Mouse (Mus musculus) midbrain, embryonic 13.5 days (tissue): ENCODE measurements around the gene Apbb2. TPM values are rescaled to one million over a fixed set of nuclear protein-coding genes. Genes with fewer than 3 reads are reported as not detected.

Experiments
- ATAC-seq: fragments of 200-750 bp; cut with Nextera tagmentation; 2 replicates; pipeline ENCODE4 v1.8.0; 2017; ENCODE audit warnings: mild to moderate bottlenecking, moderate TSS enrichment, moderate library complexity
- H3K27ac ChIP-seq: fragments of 300-500 bp; sonication (generic); 2 replicates; pipeline ENCODE4 v1.5.1; 2015; ENCODE audit warnings: inconsistent platforms, mild to moderate bottlenecking, moderate library complexity
- H3K27me3 ChIP-seq: fragments of 300-500 bp; sonication (generic); 2 replicates; pipeline ENCODE4 v1.6.1; 2015; ENCODE audit warnings: mild to moderate bottlenecking, inconsistent platforms
- H3K36me3 ChIP-seq: fragments of 300-500 bp; sonication (generic); 2 replicates; pipeline ENCODE4 v1.6.1; 2015; ENCODE audit warnings: mild to moderate bottlenecking, inconsistent platforms
- H3K4me1 ChIP-seq: fragments of 300-500 bp; sonication (generic); replicated peaks from 2 replicates; pipeline ENCODE4 v1.6.1; 2015; ENCODE audit warnings: inconsistent platforms
- H3K4me2 ChIP-seq: fragments of 300-500 bp; sonication (generic); replicated peaks from 2 replicates; pipeline ENCODE4 v1.6.1; 2015; ENCODE audit warnings: moderate library complexity, mild to moderate bottlenecking, inconsistent platforms
- H3K4me3 ChIP-seq: fragments of 300-500 bp; sonication (generic); replicated peaks from 2 replicates; pipeline ENCODE4 v1.5.1; 2015; ENCODE audit warnings: mild to moderate bottlenecking, inconsistent platforms
- H3K9ac ChIP-seq: fragments of 300-500 bp; sonication (generic); replicated peaks from 2 replicates; pipeline ENCODE4 v1.6.1; 2015; ENCODE audit warnings: mild to moderate bottlenecking, inconsistent platforms
- H3K9me3 ChIP-seq: fragments of 300-500 bp; sonication (generic); 2 replicates; pipeline ENCODE4 v1.6.1; 2016; ENCODE audit warnings: mild to moderate bottlenecking, inconsistent platforms
- WGBS: fragments of 180-500 bp; shearing (Covaris S2); methylation state at CpG from one replicate; pipeline ENCODE4 v1.1.7; 2015; 5-methylcytosine and 5-hydroxymethylcytosine counted together
- polyA plus RNA-seq: library from polyadenylated mRNA; unstranded; fragments of >200 nt; fragmentation: Nextera tagmentation; extraction: Ambion mirVana; gene quantifications from 2 replicates; pipeline ENCODE4 v1.2.1, GENCODE M21; 2015

Gene Apbb2
- polyA plus RNA-seq, 1 experiment from 2014 or later = 93.4 TPM

DNA sequence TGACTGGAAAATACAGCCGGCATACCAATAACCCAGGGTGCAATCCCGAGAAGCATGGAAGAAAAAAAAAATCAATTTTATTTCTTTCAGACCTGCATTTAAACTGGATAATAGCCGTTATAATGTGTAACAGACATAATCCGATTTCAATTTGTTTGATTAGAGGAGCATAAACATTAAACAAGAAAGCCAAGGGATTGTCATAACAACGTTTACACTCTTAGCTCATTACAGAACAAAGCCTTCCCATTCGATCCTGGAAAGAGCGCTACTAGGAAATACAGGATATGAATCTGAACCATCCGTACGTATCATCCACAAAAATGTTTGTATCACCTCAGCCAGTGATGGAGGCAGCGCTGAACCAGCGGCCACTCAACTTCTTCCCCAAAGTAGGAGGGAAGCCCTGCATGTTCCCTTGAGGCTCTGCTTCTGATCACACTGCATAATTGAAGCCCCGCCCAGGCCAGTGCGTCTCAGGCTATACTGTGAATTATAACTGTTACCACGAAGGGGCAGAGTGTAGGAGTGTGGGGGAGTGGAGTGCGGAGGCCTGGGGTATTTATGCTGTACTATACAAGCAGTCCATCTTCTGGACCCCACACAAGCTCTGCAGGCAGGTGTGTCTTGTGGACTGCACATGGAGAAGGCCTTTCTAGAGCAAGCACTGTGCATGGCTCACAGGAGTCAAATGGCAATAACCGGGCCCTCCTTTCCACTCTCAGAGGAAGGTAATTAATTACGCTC is 278.1 kb downstream of the Apbb2 start:
- peaks cover 60% of the 10 kb centered on the region for H3K4me1 ChIP-seq
- H3K27me3 ChIP-seq = 0 out of 2 replicates have a peak, but pooled peaks cover 5% of the 10 kb centered on the region
- H3K4me3 ChIP-seq = no peak overlapping the region
- WGBS = 61% methylated on average over 17 of the region's 17 CpGs
- ATAC-seq = peak; percentile 19; the same call in 1 of the 2 replicates
- H3K4me2 ChIP-seq = no peak overlapping the region
- H3K9ac ChIP-seq = no peak overlapping the region
- no peaks in the 10 kb centered on the region for H3K36me3 ChIP-seq
- H3K27ac ChIP-seq = peak overlapping the region; percentile 67
- H3K9me3 ChIP-seq = no peaks in the 10 kb centered on the region

DNA sequence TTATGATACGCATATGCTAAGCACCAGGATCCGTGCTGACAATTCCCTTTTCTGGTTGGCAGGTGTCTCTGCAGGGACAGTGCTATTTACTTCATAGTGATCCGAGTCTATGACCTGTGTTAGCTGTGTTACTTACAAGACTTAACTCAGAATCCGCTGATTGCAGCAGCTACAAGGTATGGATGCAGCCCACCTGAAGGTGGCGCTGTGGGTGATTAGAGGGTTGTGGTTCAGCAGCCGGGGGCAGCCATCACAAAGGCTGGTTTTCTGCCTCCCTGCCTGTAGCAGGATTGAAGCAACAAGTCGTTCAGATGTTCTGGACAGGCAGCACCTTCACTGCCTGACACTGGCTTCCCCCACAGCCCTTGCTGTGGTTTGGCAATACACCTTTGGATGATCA is 280.0 kb downstream of the Apbb2 start:
- H3K4me1 ChIP-seq = peaks cover 66% of the 10 kb centered on the region

DNA sequence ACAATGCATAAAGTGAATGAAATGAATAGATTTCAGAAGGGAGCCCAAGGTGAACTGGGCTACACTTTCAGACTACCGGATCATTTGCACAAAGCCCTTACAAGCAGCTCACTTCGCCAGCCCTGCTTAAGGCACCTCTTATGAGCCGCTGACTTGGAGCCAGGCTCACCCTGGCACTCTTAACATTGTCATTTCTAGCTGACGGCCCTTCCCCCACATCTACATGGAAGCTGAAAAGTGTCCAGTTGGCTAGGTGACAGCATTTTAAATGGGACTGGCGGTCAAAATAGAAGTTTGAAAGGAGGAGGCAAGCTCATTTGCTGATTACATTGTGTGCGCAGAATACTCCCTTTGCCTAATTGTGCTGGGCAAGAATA is 280.6 kb downstream of the Apbb2 start:
- H3K36me3 ChIP-seq = no peaks in the 10 kb centered on the region
- 14% methylated on average over 6 of the region's 6 CpGs for WGBS
- peak overlapping the region; percentile 51 for H3K4me3 ChIP-seq
- peak overlapping the region; percentile 74 for H3K4me2 ChIP-seq
- H3K27me3 ChIP-seq = 0 out of 2 replicates have a peak, but pooled peaks cover 5% of the 10 kb centered on the region
- ATAC-seq = peak; percentile 58
- H3K9me3 ChIP-seq = no peaks in the 10 kb centered on the region
- peaks cover 66% of the 10 kb centered on the region for H3K4me1 ChIP-seq
- peak overlapping the region; percentile 69 for H3K9ac ChIP-seq
- peak overlapping the region; percentile 68 for H3K27ac ChIP-seq

More for the DNA sequence above, 280.0 kb downstream of the Apbb2 start:
- ATAC-seq = no peak
- Histone ChIP-seq H3K9me3 (no peaks in the 10 kb centered on the region), H3K36me3 (no peaks in the 10 kb centered on the region), H3K4me2 (no peak overlapping the region), H3K27me3 (0 out of 2 replicates have a peak, but pooled peaks cover 5% of the 10 kb centered on the region), H3K9ac (no peak overlapping the region), H3K27ac (0 out of 2 replicates have a peak overlapping the region, but pooled peaks have one; percentile 9), H3K4me3 (no peak overlapping the region)
- WGBS = 26% methylated on average over 7 of the region's 7 CpGs

DNA sequence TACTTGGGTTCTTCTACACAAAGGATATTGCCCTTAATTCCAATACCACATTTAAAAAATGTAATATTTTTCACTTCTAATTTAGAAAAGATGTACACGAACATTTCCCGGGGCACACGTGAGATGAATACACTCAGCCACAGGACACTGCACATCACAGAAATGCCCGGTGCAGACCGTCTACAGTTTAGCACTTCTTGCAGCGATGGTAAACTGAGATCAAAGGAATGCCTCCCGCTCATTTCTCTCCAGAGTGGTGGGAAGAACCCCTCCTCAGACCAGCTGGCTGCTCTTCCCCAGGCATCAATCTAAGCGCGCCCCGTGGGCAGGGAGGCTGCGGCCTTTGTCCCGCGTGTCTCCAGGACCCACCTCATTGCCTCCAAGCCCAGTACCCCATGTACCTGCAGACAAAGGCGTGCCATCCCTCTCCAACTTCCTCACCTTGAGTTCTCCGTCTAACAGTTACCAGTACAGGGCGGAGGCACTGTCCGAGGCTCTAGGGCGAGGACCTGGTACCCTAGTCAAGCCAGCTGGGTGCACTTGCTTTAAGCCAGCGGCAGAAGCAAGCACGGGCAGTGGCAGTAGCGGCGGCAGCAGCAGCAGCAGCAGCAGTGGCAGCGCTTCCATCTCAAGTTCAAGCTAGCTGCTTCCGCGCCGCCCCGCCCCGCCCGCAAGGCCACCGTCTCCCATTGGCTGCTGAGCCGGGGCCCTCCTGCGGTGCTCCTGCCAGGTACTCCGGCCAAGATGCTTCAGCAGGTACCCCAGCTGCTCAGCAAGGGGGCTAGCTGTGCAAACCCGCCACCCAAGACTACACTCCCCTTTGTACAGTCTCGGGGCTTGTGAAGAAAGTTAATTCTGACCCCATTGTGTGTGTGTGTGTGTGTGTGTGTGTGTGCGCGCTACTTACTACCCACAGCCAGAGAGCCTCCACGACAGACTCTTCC is 281.3 kb downstream of the Apbb2 start:
- peak overlapping the region; percentile 74 for H3K4me2 ChIP-seq
- H3K9me3 ChIP-seq = no peaks in the 10 kb centered on the region
- peak; percentile 82 for ATAC-seq
- H3K27me3 ChIP-seq = 0 out of 2 replicates have a peak, but pooled peaks cover 5% of the 10 kb centered on the region
- peak overlapping the region; percentile 68 for H3K27ac ChIP-seq
- no peaks in the 10 kb centered on the region for H3K36me3 ChIP-seq
- peaks cover 65% of the 10 kb centered on the region for H3K4me1 ChIP-seq
- H3K4me3 ChIP-seq = peak overlapping the region; percentile 51
- 3% methylated on average over 38 of the region's 38 CpGs for WGBS
- H3K9ac ChIP-seq = peak overlapping the region; percentile 69

DNA sequence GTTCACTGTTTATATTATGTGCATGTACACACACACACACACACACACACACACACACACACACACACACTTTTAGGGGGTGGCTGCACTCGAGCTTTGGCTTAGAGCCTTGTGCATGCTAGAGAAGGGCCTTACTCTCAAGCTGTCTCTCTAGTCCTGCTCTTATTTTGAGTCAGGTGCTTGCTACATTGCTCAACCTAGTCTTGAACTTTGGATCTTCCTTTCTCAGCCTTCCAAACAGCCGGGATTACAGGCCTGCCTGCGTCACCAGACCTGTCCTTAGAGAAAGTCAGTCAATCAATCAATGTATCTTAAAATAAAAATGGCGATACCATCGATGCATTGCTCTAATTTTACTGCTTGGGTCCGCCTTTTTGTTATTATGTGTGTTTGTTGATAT is 287.8 kb downstream of the Apbb2 start:
- H3K4me1 ChIP-seq = peaks cover 37% of the 10 kb centered on the region
- ATAC-seq = no peak
- no peaks in the 10 kb centered on the region for H3K9me3 ChIP-seq
- no peak overlapping the region for H3K9ac ChIP-seq
- H3K4me2 ChIP-seq = no peak overlapping the region
- H3K27ac ChIP-seq = no peak overlapping the region
- peaks cover 6% of the 10 kb centered on the region for H3K36me3 ChIP-seq
- WGBS = 93% methylated on average over 6 of the region's 6 CpGs
- no peak overlapping the region for H3K4me3 ChIP-seq
- no peaks in the 10 kb centered on the region for H3K27me3 ChIP-seq

DNA sequence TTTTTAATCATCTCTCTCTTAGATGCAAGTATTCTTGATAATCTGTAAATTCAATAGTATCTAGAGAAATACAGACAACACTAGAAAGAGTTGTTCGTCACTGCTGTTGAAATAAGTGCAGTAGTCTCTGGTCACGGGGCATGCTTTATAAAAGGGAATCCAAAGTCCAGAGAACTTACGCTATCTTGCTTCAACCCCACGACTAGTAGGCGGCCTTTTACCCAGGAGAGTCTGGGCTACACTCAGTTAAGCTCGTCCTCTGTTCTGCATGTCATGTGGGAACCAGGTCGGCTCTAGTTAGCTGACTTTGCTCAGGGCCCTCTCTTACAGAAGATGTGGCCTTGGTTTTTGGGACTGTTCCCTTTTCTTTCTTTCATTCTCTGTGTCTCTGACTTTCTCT is 289.8 kb downstream of the Apbb2 start:
- H3K4me2 ChIP-seq = peak overlapping the region; percentile 51
- H3K36me3 ChIP-seq = peaks cover 6% of the 10 kb centered on the region
- H3K4me3 ChIP-seq = no peak overlapping the region
- peaks cover 34% of the 10 kb centered on the region for H3K4me1 ChIP-seq
- no peak for ATAC-seq
- 73% methylated on average over 7 of the region's 7 CpGs for WGBS
- H3K27me3 ChIP-seq = no peaks in the 10 kb centered on the region
- H3K27ac ChIP-seq = peak overlapping the region; percentile 86
- H3K9me3 ChIP-seq = no peaks in the 10 kb centered on the region
- peak overlapping the region; percentile 44; the same call in 1 of the 2 replicates for H3K9ac ChIP-seq

DNA sequence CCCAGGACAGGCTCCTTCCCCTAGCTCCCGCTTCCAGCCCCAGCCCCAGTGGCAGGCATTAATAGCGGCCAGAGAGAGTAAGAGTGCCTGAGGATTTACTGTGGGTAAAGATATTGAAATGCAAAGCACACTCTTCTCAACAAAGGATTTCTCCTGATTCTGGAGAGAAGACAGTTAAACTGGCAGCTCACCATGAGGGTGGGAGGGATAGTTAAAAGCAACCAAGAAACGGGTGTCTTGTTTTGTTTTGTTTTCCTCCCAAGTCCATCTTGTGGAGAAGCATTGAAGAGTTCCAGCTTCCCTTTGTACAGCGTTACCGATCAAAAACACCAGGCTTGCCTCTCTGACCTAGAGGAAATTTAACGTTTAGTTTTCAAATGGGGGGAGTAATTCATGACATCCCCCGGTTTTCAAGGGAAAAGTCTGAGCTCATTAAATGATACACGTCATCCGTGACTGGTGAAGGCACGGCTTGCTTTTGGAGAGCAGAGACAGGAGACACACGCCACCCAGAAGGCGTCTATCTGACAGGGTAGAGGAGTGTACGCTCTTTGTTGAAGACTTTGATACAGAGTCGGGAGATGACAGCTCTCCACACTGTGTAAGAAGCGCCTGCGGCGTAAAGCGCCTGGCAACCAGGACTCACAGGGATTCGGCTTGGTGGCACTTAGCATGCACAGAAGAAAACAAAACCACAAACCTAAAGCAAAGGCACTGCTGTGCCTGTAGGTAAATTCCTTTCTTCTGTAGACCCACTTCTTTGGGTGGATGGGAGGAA is 290.4 kb downstream of the Apbb2 start:
- H3K27me3 ChIP-seq = no peaks in the 10 kb centered on the region
- peak overlapping the region; percentile 27 for H3K4me3 ChIP-seq
- H3K4me1 ChIP-seq = peaks cover 34% of the 10 kb centered on the region
- H3K36me3 ChIP-seq = peaks cover 6% of the 10 kb centered on the region
- peak overlapping the region; percentile 44 for H3K9ac ChIP-seq
- H3K9me3 ChIP-seq = no peaks in the 10 kb centered on the region
- ATAC-seq = peak; percentile 96
- 11% methylated on average over 19 of the region's 19 CpGs for WGBS
- H3K27ac ChIP-seq = peak overlapping the region; percentile 86
- H3K4me2 ChIP-seq = peak overlapping the region; percentile 51

DNA sequence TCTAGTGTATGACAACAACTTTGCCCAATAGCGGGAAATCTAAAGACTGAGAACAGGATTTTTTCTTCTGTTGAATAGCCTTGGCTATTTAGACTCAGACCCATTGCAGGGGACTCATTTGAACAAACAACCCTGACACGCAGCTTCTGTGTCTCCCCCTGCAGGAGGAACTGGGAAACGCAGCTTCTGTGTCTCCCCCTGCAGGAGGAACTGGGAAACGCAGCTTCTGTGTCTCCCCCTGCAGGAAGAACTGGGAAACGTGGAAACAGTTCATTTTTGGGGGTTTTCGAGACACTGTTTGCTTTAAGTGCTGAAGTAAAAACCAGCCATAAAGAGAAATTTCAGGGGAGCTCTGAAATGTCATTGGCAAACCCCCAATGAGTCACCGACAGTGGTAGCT is 292.2 kb downstream of the Apbb2 start:
- H3K36me3 ChIP-seq = peaks cover 6% of the 10 kb centered on the region
- no peak overlapping the region for H3K27ac ChIP-seq
- H3K4me1 ChIP-seq = peaks cover 34% of the 10 kb centered on the region
- WGBS = 82% methylated on average over 7 of the region's 7 CpGs
- H3K4me2 ChIP-seq = no peak overlapping the region
- ATAC-seq = no peak
- H3K9ac ChIP-seq = no peak overlapping the region
- H3K4me3 ChIP-seq = no peak overlapping the region
- H3K27me3 ChIP-seq = no peaks in the 10 kb centered on the region
- H3K9me3 ChIP-seq = no peaks in the 10 kb centered on the region

DNA sequence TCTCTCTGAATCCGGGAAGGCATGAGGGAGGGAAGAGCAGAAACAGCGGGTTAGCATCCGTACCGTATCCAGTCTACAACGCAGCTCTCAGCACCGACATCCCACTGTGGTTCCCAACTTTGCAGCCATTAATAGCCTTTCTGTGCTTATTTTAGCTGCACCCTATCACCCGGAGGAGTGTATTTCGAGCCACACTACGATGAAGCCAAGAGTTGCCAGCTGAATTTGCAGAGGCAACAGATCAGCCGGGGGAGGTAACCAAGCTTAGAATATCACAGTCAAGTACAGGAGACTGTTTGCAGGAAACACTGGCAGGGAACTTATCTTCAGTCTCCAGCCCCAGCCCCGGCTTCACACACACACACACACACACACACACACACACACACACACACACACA is 295.0 kb downstream of the Apbb2 start:
- peaks cover 6% of the 10 kb centered on the region for H3K36me3 ChIP-seq
- WGBS = 90% methylated on average over 11 of the region's 11 CpGs
- H3K27me3 ChIP-seq = no peaks in the 10 kb centered on the region
- no peak overlapping the region for H3K4me3 ChIP-seq
- H3K9me3 ChIP-seq = no peaks in the 10 kb centered on the region
- peaks cover 41% of the 10 kb centered on the region for H3K4me1 ChIP-seq
- H3K4me2 ChIP-seq = no peak overlapping the region
- H3K27ac ChIP-seq = no peak overlapping the region
- H3K9ac ChIP-seq = no peak overlapping the region
- no peak for ATAC-seq

DNA sequence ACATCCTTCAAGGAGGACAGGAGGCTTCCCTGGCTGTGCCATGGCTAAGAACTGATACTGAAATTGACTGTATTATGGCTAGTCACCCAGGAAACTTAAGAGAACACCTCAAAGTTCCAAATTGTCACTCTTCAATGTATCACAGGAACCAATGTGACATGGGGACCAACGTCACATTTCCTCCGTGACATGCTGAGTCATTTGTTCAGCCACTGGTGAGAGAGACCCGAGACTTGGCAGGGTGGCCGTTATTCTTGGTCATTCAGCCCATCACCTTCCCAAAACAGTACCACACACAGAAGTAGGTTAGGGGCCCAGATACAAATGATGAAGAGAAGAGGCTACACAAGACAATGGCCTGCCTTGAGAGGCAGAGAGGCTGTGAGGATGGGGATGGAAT is 295.5 kb downstream of the Apbb2 start:
- Histone ChIP-seq H3K27ac (no peak overlapping the region), H3K4me3 (no peak overlapping the region), H3K4me2 (no peak overlapping the region), H3K9me3 (no peaks in the 10 kb centered on the region), H3K4me1 (peaks cover 37% of the 10 kb centered on the region), H3K9ac (no peak overlapping the region), H3K27me3 (no peaks in the 10 kb centered on the region), H3K36me3 (peaks cover 6% of the 10 kb centered on the region)
- no peak for ATAC-seq
- 89% methylated on average over 4 of the region's 4 CpGs for WGBS

DNA sequence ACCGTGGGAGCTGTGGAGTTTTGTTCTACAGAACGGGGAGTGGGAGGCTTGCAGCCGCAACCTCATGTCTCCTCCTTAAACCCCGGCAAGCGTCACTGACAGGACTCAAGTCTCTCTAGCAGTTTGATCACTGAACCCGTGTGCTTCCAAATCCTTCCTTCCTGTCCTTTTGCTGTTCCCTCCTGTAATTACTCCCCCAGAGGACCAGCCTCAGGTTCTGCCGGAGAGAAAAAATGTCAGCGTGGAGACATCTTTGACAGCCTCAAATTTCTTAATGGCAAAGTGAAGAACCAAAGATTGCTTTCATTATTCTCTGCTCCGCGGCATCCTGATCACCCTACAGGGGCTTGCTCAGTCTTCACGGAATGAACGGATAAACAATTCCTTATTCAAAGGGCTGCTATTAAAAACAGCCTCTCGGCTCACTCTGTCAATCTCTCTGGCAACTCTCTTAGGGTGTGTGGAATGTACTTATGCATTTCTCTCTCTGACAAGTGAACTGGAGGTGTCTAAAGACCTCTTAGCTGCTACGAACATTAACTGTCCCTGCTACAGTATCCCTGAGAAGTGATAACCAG is 298.7 kb downstream of the Apbb2 start:
- Histone ChIP-seq H3K4me3 (no peak overlapping the region), H3K27ac (peak overlapping the region; percentile 70), H3K9ac (0 out of 2 replicates have a peak overlapping the region, but pooled peaks have one; percentile 4), H3K9me3 (no peaks in the 10 kb centered on the region), H3K27me3 (no peaks in the 10 kb centered on the region), H3K4me1 (peaks cover 30% of the 10 kb centered on the region), H3K36me3 (peaks cover 7% of the 10 kb centered on the region; the same call in 1 of the 2 replicates), H3K4me2 (peak overlapping the region; percentile 25)
- ATAC-seq = peak; percentile 43
- WGBS = 20% methylated on average over 14 of the region's 14 CpGs
